Mouse (Mus musculus) cerebellum, adult 9-10 months (tissue): ENCODE data around the gene Bpgm.

ENCODE experiments used
- DNase-seq: peaks from one replicate; pipeline ENCODE4 v3.0.0; 2022

The Bpgm gene

GRCm38 (mm10) chr6:34475974-34476794 lies at the start of gene Bpgm:
Gene Bpgm (plus strand): TSS chr6:34476207.
- DNase-seq, result peak; percentile 100

DNA sequence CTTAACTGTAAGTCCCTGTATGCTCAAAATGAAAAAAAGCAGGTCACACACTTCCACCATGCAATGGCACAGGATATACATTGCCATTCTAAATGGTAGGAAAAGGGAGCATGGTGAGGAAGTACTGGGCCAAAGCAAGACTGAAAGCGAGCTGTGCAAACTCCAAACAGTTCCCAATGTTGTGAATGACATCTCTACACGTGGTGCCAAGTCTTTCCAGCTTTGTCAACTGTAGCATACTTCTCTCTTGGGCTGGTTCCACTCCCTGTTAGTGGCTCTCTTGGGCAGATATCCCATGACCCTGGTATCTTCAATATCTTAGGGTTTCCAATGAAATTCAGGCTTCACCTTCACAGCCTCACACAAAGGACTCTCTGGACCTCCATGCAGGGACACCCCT lies 37.0 kb upstream of the Bpgm start:
- no peak for DNase-seq

DNA sequence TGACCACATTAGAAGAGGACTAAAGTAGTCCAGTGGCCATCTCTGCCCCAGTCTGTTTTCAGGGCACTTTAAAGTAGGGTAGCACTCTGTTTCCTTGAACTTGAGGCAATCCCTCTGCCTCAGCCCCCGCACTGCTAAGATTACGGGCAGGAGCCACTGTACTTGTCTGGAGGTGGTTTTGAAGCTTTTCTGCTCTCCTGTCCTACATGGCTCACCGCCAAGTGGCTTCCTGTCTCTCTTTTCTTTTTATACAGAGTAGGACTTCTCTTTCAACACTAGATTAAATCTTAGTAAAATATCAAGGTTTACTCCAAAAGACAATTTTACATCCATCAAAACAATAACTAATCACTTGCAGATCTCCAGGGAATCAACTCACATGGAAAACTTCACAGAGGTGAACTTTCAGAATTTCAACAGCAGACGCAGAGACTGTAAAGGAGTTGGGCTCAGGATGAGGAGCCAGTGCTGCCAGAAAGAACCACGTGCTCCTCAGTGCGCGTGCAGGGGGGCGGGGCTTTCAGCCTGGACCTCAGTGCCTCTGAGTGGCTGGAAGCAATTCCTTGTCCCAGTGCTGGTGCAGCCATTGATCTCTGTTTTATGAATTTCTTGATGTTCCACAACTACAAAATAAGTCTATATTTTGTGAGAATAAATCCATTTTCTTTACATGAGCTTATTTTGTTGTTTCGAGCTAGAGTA lies 34.3 kb upstream of the Bpgm start:
- DNase-seq, result no peak

DNA sequence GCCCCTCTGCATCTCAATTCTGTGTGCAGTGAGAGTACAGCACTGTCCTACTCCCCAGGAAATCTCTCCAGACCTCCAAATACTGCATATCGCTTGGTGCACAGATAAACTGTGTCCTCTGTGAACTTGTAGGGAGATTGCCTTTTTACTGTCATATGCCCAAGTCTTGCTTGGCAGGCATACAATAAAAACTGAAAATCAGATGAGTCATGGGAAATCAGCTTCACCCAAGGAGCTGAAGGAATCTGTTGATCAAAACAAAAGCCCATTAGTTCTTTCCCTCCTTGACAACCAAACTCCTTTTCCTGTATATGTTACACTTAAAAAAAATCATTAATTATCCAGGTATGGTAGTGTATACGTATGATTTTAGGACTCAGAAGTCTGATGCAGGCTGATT lies 32.2 kb upstream of the Bpgm start:
- no peak for DNase-seq

- peak; percentile 65 for DNase-seq
Measured at GRCm38 (mm10) chr6:34447961-34448360, 28.0 kb upstream of the Bpgm start.

DNA sequence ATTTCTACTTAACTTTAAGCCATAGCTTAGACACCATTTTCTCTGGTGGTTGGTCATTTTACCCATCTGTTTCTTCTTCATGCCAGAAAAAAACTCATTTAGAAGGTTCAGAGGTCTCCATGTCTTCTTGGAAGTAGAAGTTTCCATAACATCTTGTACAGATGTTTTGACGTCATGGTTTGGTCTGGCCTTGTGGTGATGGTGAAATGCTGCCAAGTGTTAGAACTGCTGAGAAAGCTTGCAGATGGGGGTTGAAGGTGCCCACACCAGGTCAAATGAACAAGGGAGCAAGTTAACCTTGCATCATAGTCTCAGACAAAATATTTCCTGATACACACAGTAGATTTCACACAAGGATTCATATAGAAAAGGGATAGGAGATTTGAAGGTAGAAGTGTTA lies 27.3 kb upstream of the Bpgm start:
- DNase-seq, result no peak

- no peak for DNase-seq
Measured at GRCm38 (mm10) chr6:34452963-34453770, 22.8 kb upstream of the Bpgm start.

DNA sequence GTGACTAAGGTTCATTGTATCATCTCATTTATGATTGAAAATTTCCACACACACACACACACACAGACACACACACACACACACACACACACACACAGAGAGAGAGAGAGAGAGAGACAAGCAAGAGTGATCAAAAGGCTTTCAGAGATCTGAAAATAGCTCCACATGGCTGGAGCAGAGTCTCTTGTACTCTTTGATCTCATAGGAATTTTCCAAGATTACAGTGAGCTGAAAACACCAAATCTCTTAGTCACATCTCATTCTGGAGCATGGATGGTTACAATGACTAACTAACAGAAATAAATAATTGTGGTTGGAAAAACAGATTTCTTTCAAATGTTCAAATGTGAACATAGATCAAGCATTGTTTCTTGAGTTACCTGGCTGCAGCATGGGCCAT lies 16.6 kb upstream of the Bpgm start:
- DNase-seq, result no peak

- DNase-seq, result no peak
Measured at GRCm38 (mm10) chr6:34460651-34461050, 15.4 kb upstream of the Bpgm start.

DNA sequence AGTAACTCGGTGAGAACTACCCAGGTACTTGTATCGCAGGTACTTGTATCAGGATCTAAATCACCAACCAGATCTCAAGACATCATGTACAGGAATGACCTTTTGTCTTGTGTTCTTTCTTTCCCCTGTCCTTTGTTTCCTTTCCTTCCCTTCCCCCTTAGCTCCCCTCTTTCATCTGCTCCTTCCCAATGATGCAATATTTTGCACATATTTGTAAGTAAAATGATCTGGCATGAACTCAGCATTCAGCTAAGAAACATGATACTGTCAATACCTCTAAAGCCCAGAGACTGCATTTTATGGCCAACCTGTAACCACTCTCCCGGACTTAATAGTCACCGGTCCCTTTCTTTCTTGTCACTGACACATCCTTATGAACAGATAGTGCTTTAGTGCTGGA lies 12.4 kb upstream of the Bpgm start:
- DNase-seq, result no peak

- DNase-seq, result no peak
Measured at GRCm38 (mm10) chr6:34471434-34472110, 4.4 kb upstream of the Bpgm start.

DNA sequence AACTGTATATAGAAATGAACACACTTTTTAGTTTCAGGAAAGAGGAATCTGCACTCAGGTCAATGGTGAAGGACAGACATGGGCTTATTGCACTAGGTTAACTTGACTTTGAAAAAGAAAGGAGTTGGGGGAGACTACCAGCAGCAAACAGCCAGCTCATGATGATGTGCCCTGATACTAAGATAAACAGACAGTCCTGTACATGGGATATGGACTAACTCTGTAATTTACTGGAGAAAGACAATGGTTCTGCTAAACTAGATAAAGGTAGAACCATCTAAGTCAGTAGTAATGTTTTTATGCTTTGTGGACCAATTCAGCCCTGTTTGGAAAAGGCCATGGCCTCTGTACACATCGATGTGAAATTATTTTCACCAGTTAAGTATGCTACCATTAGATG lies 2.7 kb upstream of the Bpgm start:
- no peak for DNase-seq

DNA sequence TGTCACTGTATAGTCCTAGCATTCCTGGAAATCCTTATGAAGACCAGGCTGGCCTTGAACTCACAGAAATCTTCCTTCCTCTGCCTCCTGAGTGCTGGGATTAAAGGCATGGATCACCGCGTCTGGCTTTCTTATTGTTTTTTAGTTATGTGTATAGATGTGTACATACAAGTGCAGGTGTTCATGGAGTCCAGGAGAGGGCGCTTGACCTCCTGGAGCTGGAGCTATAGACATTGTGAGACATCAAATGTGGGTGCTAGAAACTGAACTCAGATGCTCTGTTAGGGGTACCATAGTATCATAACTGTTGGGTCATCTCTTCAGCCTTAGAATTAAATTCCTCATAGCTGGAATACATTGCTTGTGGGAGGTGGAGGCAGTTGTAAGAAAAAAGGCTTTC lies 2.0 kb upstream of the Bpgm start:
- DNase-seq, result no peak

- DNase-seq, result no peak
Measured at GRCm38 (mm10) chr6:34475391-34475790, 616 bp upstream of the Bpgm start.

GRCm38 (mm10) chr6:34478036-34478435 lies 2.0 kb downstream of the Bpgm start:
- DNase-seq, result no peak

DNA sequence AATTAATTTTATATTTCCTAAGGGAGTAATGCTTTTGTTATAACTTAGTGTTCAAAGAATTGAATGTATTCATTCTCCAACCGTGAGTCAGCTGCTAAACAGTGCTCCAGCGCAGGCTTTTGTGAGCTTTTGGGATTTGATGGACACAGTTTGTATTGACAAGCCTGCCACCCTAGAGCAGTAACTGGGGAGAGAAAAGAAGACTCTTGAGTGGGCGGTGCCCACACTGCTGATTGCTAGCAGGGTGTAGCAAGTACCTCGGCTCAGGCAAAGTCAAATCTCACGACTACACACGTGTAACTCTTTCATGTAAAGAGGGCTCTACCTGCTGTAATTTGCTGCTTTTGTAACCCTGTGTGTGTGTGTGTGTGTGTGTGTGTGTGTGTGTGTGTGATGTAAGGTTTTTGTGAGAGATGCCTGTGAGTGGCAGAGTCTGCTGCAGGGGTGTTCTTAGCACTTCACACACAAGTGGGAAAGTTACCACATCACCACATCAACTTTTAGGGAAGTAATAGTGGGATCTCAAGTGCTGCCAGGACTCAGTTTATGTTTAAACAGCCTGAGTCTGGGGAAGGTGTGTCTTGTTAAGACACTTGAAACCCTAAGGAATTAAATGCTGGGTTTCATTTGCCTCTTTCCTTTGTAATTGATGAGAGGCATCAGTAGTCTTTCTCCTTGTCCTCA lies 2.8 kb downstream of the Bpgm start:
- no peak for DNase-seq

GRCm38 (mm10) chr6:34479531-34479930 lies 3.5 kb downstream of the Bpgm start:
- no peak for DNase-seq

GRCm38 (mm10) chr6:34480749-34481148 lies 4.7 kb downstream of the Bpgm start:
- DNase-seq, result no peak

DNA sequence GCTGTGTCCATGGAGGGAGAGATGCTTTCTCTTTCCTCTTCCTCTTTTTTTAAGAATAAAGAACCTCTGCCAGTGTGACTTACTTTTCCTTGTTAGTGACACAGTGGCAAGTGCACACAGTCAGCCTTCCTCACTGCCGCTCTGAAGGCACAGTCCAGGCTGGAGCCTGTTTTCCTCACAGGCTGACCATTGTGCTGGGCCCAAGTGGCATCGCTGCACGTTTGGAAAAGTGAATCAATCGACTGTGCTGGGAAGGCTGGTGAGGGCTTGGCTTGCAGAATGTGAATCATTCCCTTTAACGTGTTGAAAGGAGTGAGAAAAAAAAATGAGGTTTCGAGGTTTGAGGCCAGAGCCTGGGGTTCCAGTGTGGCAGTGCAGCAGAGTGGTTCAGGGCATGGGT lies 5.3 kb downstream of the Bpgm start:
- no peak for DNase-seq

- no peak for DNase-seq
Measured at GRCm38 (mm10) chr6:34482842-34483241, 6.8 kb downstream of the Bpgm start.

- DNase-seq, result no peak
Measured at GRCm38 (mm10) chr6:34483390-34483789, 7.4 kb downstream of the Bpgm start.

DNA sequence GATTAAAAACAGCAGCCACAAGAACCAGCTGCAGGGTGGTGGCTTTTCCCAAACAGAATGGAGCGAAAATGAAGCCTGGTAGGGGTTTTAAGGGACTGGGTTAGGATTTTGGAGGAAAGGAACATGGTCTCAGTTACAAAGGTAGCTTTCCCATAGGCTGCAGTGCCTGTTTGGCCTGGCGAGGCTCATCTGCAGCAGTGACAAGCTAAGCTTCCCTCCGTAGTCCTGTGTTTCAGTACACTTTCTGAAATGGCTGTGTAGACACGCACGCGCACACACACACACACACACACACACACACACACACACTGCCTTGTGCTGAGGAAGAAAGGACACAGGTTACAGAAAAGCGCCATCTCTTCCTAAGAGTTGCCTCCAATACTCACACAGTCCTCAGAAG lies 7.8 kb downstream of the Bpgm start:
- DNase-seq, result no peak
